Mouse (Mus musculus): ENCODE results near the gene Krt19. TPM values are rescaled to one million over a fixed set of nuclear protein-coding genes. Genes with fewer than 3 reads are reported as not detected.

The Krt19 gene
- total RNA-seq (2014; rRNA removed) (0.65 and 2.7 TPM in 2 replicates), polyA plus RNA-seq (2015; fragmentation: Nextera tagmentation; extraction: Ambion mirVana) (3.8 and 4.9 TPM in 2 replicates)

GRCm38 (mm10) chr11:100148615-100149330 lies at the start of gene Krt19:
Gene Krt19 (minus strand): TSS chr11:100148665.
- no peaks in the 10 kb centered on the region for H3K9me3 ChIP-seq (ENCODE audit: low read length)
- DNase-seq (ENCODE audit: low spot score) (peak; percentile 43), ATAC-seq (no peak)
- H3K4me2 ChIP-seq (ENCODE audit: low read depth, low read length) = no peak within 1 kb of the TSS
- TF ChIP-seq CTCF (IDR thresholded peaks at IDR 0.05; ENCODE audit: low read depth) = no peak
- no peak within 1 kb of the TSS for H3K4me3 ChIP-seq (ENCODE audit: low read length)
- no peaks in the 10 kb centered on the region for H3K36me3 ChIP-seq (ENCODE audit: insufficient read depth, low read length)
- no peak within 1 kb of the TSS for H3K27ac ChIP-seq
- H3K9ac ChIP-seq (replicated peaks; ENCODE audit: low read length) = no peak within 1 kb of the TSS
- peaks cover 18% of the 10 kb centered on the region; the same call in 1 of the 2 replicates for H3K27me3 ChIP-seq (ENCODE audit: insufficient read depth, low read length)
- H3K4me1 ChIP-seq (ENCODE audit: insufficient read depth, low read length) = 0 out of 2 replicates have a peak, but pooled peaks cover 4% of the 10 kb centered on the region
- WGBS = 30% methylated on average over 9 of the region's 9 CpGs

- Histone ChIP-seq H3K9ac (replicated peaks; ENCODE audit: low read length) (no peak within 1 kb of the TSS), H3K27me3 (ENCODE audit: insufficient read depth, low read length) (no peaks in the 10 kb centered on the region), H3K4me2 (ENCODE audit: low read depth, low read length) (no peak within 1 kb of the TSS), H3K4me1 (ENCODE audit: insufficient read depth, low read length) (no peaks in the 10 kb centered on the region), H3K27ac (no peak within 1 kb of the TSS), H3K36me3 (ENCODE audit: insufficient read depth, low read length) (no peaks in the 10 kb centered on the region), H3K4me3 (ENCODE audit: low read length) (no peak within 1 kb of the TSS), H3K9me3 (ENCODE audit: low read length) (no peaks in the 10 kb centered on the region)
- DNase-seq (ENCODE audit: low spot score) = no peak
- WGBS = 56% methylated on average over 9 of the region's 9 CpGs
- ATAC-seq = no peak
- no peak for TF ChIP-seq CTCF (IDR thresholded peaks at IDR 0.05; ENCODE audit: low read depth)
Measured at GRCm38 (mm10) chr11:100192992-100193391, 44.5 kb upstream of the Krt19 start, which contains the start of gene Krt9. Gene Krt9 (minus strand): TSS chr11:100193246.

GRCm38 (mm10) chr11:100191820-100192219 lies 43.4 kb upstream of the Krt19 start:
- no peak overlapping the region for H3K4me2 ChIP-seq (ENCODE audit: low read depth, low read length)
- no peak overlapping the region for H3K9ac ChIP-seq (replicated peaks; ENCODE audit: low read length)
- no peaks in the 10 kb centered on the region for H3K27me3 ChIP-seq (ENCODE audit: insufficient read depth, low read length)
- no peak overlapping the region for H3K27ac ChIP-seq
- TF ChIP-seq CTCF (IDR thresholded peaks at IDR 0.05; ENCODE audit: low read depth) = no peak
- H3K36me3 ChIP-seq (ENCODE audit: insufficient read depth, low read length) = no peaks in the 10 kb centered on the region
- ATAC-seq = no peak
- no peaks in the 10 kb centered on the region for H3K9me3 ChIP-seq (ENCODE audit: low read length)
- H3K4me1 ChIP-seq (ENCODE audit: insufficient read depth, low read length) = no peaks in the 10 kb centered on the region
- DNase-seq (ENCODE audit: low spot score) = no peak
- WGBS = 97% methylated on average over 3 of the region's 3 CpGs
- no peak overlapping the region for H3K4me3 ChIP-seq (ENCODE audit: low read length)

- WGBS = 63% methylated on average over 8 of the region's 8 CpGs
- no peaks in the 10 kb centered on the region for H3K27me3 ChIP-seq (ENCODE audit: insufficient read depth, low read length)
- H3K27ac ChIP-seq = no peak overlapping the region
- no peak overlapping the region for H3K4me3 ChIP-seq (ENCODE audit: low read length)
- ATAC-seq (no peak), DNase-seq (ENCODE audit: low spot score) (no peak)
- TF ChIP-seq CTCF (IDR thresholded peaks at IDR 0.05; ENCODE audit: low read depth) = no peak
- no peaks in the 10 kb centered on the region for H3K36me3 ChIP-seq (ENCODE audit: insufficient read depth, low read length)
- H3K4me1 ChIP-seq (ENCODE audit: insufficient read depth, low read length) = no peaks in the 10 kb centered on the region
- no peaks in the 10 kb centered on the region for H3K9me3 ChIP-seq (ENCODE audit: low read length)
- H3K9ac ChIP-seq (replicated peaks; ENCODE audit: low read length) = no peak overlapping the region
- no peak overlapping the region for H3K4me2 ChIP-seq (ENCODE audit: low read depth, low read length)
Measured at GRCm38 (mm10) chr11:100186736-100187135, 38.3 kb upstream of the Krt19 start.

- Histone ChIP-seq H3K4me3 (ENCODE audit: low read length) (no peak overlapping the region), H3K9me3 (ENCODE audit: low read length) (no peaks in the 10 kb centered on the region), H3K4me1 (ENCODE audit: insufficient read depth, low read length) (no peaks in the 10 kb centered on the region), H3K4me2 (ENCODE audit: low read depth, low read length) (no peak overlapping the region), H3K36me3 (ENCODE audit: insufficient read depth, low read length) (no peaks in the 10 kb centered on the region), H3K27me3 (ENCODE audit: insufficient read depth, low read length) (no peaks in the 10 kb centered on the region), H3K9ac (replicated peaks; ENCODE audit: low read length) (no peak overlapping the region), H3K27ac (no peak overlapping the region)
- DNase-seq (ENCODE audit: low spot score) (no peak), ATAC-seq (no peak)
- 78% methylated on average over 7 of the region's 7 CpGs for WGBS
- no peak for TF ChIP-seq CTCF (IDR thresholded peaks at IDR 0.05; ENCODE audit: low read depth)
Measured at GRCm38 (mm10) chr11:100181725-100182124, 33.3 kb upstream of the Krt19 start.

- H3K27ac ChIP-seq = no peak overlapping the region
- no peak overlapping the region for H3K9ac ChIP-seq (replicated peaks; ENCODE audit: low read length)
- H3K4me2 ChIP-seq (ENCODE audit: low read depth, low read length) = no peak overlapping the region
- H3K9me3 ChIP-seq (ENCODE audit: low read length) = no peaks in the 10 kb centered on the region
- no peak overlapping the region for H3K4me3 ChIP-seq (ENCODE audit: low read length)
- TF ChIP-seq CTCF (IDR thresholded peaks at IDR 0.05; ENCODE audit: low read depth) = no peak
- WGBS = 77% methylated on average over 3 of the region's 3 CpGs
- H3K27me3 ChIP-seq (ENCODE audit: insufficient read depth, low read length) = no peaks in the 10 kb centered on the region
- no peaks in the 10 kb centered on the region for H3K36me3 ChIP-seq (ENCODE audit: insufficient read depth, low read length)
- no peaks in the 10 kb centered on the region for H3K4me1 ChIP-seq (ENCODE audit: insufficient read depth, low read length)
- ATAC-seq (no peak), DNase-seq (ENCODE audit: low spot score) (no peak)
Measured at GRCm38 (mm10) chr11:100179260-100179659, 30.8 kb upstream of the Krt19 start.

- 56% methylated on average over 5 of the region's 5 CpGs for WGBS
- no peak for ATAC-seq
- TF ChIP-seq CTCF (IDR thresholded peaks at IDR 0.05; ENCODE audit: low read depth) = no peak
Measured at GRCm38 (mm10) chr11:100178307-100178706, 29.8 kb upstream of the Krt19 start.

More at GRCm38 (mm10) chr11:100178307-100178706, 29.8 kb upstream of the Krt19 start:
- Histone ChIP-seq H3K27me3 (ENCODE audit: insufficient read depth, low read length) (no peaks in the 10 kb centered on the region), H3K36me3 (ENCODE audit: insufficient read depth, low read length) (no peaks in the 10 kb centered on the region), H3K4me1 (ENCODE audit: insufficient read depth, low read length) (no peaks in the 10 kb centered on the region), H3K27ac (no peak overlapping the region), H3K9me3 (ENCODE audit: low read length) (no peaks in the 10 kb centered on the region), H3K9ac (replicated peaks; ENCODE audit: low read length) (no peak overlapping the region), H3K4me3 (ENCODE audit: low read length) (no peak overlapping the region), H3K4me2 (ENCODE audit: low read depth, low read length) (no peak overlapping the region)
- no peak for DNase-seq (ENCODE audit: low spot score)

All from hindbrain, postnatal 0 days (tissue).